Mouse (Mus musculus) embryo, embryonic 11 days (tissue): ENCODE measurements around the gene Hmces.
A peak's percentile ranks its signal among the peaks of the same experiment; 100 is the strongest.

ENCODE experiments used
- DNase-seq: peaks from one replicate; pipeline ENCODE4 v3.0.0-alpha.2; 2015

The Hmces gene

DNA sequence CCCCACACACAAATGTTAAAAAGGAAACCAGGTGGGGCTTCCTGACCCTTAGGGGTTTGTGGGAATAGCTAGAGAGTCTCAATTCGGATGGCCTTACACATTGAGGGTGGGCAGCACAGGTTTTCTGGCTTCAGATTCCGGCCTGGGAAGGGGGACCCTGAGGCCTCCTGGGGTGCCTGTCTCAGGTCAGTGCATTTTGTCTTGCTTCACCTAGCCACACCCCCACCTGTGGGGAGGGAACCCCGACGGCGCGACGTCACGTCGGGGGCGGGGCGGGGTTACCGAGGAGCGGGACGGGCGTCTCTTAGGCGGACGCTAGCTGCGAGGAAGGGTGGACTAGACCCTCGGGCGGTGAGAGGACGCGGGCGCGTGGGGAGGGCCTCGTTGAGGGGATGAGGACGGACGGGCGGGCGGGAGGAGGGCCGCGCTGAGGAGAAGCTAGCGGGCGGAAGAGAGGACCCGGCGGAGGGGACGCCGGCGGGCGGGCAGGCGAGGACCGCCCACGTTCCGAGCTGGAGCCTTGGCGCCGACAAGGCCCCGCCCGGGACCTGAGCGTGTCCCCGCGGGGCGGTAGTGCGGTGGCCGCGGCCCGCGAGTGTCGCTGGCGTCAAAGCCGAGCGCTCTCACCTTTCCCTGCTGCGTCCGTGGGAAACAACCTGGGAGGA, at the start of gene Hmces:
Hmces (plus strand) TSS at position 275 of the 665 bp plus-strand sequence.
- peak; percentile 87 for DNase-seq

DNA sequence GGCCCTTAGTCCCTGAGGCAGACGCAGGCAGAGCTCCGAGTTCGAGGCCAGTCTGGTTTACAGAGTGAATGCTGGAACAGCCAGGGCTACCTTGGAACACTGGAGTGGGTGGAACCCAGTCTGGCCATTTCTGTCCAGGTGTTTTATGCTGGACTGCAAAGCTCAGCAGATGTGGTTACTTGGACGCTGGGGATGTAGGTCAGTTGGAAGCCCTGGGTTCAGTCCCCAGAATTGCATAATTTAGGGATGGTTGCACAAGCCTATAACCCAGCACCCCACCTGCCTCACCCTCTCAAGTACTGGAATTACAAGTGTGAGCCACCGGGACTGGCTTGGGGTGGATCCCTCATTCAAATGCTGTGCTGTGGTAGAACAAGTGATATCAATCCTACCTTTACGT, 47.5 kb upstream of the Hmces start:
- DNase-seq, result no peak

DNA sequence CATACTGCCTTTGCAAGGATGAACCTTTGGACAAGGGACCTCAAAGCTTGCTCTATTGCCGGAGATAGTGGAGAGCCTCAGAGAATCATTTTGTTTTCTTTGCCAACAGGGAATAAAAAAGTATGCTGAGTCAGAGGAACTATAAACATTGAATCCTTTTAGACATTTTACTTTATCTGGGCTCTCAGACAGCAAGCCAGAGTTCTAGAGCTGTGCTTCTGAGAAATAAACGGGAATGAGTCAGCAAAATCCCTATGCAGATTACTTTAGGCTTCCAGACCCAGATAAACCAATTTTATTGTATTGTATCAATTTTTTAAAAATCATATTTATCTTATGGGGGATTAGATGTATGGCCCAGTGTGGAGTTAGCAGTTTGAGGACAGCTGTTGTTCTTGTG, 46.5 kb upstream of the Hmces start:
- no peak for DNase-seq

DNA sequence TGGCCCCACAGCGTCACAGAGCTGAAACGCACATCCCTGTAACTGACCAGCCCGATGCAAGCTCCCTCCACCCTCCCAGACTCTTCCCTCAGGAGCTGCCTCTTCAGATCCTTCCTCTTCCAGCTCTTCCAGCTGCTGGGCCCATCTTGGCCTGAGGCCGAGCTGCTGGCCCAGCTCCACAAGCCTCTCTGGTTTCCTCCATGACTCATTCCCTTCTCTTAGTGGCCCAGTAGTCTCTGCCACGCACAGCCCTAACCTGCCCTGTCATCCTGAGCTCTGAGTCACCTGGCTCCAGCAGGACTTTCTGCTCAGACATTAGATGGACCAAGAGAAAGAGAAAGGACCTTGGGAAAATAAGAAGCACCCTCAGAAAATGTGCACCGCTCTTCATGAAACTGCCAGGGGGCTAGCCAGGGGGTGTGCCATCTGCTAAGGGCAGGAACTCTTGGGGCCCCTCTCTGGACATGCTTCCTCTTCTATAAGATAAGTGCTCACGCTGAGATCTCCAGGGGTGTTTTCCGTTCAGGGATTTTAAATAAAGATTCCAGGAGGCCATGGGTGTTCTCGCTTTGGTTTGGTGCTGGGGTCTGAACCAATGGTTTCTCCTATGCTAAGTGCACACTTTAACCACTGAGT, 44.7 kb upstream of the Hmces start:
- no peak for DNase-seq

DNA sequence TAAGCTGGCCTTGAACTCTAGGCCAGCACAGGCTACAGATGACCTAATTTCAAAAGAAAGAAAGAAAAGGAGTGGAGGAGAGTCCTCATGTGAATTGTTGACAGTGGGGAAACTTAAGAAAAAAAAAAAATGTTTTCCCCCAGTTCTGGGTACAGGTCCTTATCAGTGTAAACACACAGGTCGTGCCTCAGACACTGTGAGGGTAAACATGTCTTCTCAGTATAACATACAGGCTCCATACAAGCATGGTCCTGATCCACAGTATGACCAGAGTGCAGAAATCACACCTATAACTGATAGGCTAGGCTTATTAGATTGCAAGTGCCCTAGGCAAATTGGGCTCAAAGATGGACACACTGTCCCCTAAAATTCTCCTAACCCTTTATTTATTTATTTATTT, 43.3 kb upstream of the Hmces start:
- no peak for DNase-seq

DNA sequence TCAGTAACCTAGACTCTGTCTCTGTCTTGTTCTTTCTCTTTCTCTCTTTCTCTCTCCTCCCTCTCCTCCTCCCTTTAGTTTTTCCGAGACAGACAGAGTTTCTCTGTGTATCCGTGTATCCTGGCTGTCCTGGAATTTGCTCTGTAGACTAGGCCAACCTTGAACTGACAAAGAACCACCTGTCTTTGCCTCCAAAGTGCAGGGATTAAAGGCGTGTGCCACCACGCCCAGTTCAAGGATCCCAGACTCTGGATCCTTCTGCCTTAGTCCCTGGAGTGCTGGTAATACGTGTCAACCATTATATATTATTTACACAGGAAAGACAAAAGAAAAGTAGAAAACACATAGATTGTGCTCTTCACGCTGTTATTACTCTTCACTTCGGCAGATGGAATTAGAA, 42.5 kb upstream of the Hmces start:
- no peak for DNase-seq

DNA sequence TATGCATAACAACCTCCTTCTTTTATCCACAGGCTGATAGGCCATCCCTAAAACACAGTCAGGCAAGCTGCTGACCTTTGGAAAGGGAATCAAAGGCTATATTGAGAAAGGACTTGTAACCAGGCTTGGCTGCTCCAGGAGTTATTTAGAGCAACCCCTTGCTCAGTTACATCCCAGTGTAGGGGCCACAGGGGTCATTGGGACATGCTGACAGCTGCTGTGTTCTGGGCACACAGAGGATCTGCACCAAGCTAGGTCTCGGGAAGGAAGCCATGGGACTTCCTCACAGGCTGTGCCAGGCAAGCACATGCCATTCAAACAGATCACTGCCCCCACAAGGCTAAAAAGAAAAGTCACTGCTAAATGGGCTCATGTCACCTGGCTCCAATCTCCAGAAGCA, 40.6 kb upstream of the Hmces start:
- DNase-seq, result no peak

DNA sequence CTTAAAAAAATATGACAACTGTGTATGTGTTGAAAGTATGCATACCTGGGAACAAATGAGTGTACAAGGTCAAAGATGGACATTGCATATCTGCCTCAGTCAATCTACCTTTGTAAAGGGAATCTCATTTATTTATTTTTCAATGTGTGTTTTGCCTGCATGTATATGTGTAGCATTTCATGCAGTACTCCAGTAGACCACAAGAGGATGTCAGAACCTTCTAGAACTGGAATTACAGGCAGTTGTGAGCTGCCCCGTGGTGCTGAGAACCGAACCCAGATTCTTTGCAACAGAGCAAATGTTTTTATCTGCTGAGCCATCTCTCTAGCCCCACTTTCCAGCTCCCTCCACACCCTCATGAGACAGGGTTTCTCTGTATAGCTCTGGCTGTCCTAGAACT, 39.8 kb upstream of the Hmces start:
- DNase-seq, result no peak

DNA sequence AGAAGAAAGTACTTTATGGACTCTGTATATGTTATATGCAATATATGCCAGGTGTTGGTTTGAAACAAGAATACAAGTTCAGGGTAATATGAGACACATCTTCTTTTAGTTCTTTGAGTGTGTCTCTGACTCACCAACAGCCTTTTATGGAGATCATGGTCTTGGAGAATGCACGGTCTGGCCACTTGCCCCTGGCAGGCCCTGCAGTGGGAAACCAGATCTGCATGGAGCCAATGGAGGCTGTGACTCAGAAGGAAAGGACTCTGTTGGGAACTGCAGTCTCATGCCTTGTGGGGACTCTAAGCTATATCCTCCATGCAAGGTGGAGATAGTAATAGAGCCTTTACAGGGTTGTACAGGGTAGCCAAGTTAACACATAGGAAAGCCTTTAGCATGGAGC, 38.7 kb upstream of the Hmces start:
- no peak for DNase-seq

DNA sequence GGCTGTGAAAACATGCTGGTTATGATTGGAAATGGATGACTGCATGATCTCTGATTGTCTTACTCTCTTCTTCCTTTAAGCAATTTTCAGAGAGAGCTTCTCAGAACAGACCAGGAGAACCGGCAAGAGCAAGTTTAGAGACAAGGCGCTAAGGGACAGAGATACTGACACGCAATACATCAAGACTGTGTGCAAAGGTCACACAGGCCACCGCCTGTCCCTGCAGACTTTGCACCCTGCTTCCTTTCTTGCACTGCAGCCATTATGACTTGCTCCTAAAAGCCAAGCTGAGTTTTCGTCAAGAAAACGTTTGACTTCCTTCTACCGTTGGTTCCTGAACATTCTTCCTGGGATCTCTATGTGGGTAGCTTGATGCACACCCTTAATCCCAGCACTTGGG, 38.2 kb upstream of the Hmces start:
- no peak for DNase-seq

DNA sequence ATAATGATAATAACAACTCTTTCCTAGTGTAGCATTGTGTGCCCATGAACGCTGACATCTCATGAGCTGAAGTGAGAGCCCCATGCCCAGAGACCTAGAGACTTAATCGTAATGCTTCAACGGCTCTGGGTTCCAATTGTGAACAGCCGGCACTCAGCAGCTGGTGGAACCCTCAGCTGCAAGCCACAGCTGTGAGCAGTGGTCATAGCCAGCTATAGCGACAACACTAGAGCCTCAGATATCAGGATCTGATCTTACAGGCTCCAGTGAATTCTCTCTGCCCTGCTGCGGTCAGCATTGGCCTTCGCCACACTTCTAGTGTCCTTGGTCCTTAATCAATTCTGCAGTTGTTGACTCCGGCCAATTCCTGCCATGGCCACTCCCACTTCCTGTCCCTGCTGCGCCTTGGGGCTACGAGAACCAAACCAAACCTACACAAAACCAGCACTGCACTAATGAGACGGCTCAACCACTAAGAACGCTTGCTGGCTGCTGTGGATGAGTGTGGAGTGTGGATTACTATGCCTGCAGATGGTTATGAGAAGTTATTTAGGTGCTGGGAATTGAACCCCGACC, 37.6 kb upstream of the Hmces start:
- peak; percentile 25 for DNase-seq

DNA sequence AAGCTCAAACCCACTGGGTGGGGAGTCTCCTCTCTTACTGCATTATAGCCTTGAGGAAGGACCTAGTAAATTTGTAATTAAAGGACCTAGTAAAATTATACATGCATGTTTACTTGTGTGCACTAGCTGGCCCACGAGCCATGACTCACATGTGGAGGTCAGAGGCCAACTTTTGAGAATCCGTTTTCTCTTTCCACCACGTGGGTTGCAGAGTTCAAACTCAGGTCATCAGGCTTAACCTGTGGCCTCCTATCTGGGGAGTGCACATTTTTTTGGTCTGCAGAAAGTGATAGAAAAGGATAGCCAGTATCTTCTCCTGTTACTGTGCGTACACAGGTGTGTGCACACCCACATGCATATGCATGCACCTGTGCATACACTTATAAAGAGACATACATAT, 34.7 kb upstream of the Hmces start:
- DNase-seq, result peak; percentile 10

DNA sequence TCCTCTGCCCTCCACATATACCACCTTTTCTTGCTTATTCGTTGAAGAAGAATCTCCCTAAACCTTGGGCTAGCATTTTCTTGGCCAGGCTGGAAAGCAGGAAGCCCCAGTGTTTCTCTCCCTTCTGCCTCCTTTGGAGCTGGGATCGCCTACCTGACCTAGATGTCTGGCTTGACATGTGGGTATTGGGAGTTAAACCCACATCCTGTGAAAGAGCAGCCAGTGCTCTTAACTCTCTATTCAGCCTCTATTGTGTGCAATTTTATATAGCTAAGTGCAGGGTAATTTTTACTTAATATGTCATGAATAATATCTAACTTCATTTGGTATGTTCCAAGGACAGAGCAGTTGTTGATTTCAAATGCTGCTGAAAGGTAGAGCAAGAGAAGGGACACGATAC, 34.1 kb upstream of the Hmces start:
- DNase-seq, result no peak

DNA sequence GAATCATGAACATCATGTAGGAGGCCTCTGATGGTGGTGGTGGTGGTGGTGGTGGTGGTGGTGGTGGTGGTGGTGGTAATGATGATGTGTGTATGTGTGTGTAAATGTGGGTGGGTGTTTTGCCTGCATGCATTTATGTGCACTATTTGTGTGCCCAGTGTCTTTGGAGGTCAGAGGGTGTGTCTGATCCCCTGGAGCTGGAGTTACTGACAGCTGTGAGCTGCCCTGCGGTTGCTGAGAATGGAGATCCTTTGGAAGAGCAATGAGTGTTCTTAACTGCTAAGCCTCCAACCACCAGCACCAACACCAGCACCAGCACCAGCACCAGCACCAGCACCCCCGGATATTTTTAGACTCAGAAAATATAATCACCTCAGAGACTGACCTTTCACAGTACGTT, 31.5 kb upstream of the Hmces start:
- DNase-seq, result no peak

DNA sequence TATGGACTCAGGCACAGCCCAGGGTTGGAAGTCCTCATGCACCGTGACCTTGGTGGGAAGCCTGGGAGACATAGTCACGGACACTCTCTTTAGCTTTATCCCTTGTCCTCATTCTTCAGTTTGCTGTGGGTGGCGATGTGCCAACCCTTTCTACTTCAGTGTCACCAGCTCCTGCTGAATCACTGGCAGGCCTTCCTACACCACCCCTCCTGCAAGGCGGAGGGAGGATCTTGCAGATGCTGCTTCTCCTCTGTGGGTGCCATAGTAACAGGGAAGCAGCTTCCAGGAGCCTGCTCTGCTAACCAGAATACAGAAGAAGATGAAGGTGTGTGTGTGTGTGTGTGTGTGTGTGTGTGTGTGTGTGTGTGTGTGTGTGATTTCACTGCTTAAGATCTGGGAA, 30.9 kb upstream of the Hmces start:
- no peak for DNase-seq

DNA sequence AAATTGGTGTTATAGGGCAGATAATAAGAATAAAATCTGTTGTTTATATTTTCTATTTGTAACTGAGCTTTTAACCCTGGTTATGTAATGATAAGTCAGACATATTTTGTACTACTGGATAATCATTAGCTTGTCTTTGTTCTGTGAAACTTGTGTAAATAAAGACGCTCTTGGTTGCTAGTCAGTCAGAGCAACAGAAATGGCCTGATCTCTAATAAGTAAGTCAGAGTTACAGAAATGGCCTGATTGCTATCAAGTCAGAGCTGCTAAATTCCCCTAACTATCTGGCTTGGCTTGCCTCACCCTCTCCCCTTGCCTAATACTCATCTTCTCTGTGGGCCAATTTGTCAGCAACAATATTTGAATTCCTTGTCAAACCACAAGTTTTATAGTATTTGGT, 27.0 kb upstream of the Hmces start:
- DNase-seq, result no peak

DNA sequence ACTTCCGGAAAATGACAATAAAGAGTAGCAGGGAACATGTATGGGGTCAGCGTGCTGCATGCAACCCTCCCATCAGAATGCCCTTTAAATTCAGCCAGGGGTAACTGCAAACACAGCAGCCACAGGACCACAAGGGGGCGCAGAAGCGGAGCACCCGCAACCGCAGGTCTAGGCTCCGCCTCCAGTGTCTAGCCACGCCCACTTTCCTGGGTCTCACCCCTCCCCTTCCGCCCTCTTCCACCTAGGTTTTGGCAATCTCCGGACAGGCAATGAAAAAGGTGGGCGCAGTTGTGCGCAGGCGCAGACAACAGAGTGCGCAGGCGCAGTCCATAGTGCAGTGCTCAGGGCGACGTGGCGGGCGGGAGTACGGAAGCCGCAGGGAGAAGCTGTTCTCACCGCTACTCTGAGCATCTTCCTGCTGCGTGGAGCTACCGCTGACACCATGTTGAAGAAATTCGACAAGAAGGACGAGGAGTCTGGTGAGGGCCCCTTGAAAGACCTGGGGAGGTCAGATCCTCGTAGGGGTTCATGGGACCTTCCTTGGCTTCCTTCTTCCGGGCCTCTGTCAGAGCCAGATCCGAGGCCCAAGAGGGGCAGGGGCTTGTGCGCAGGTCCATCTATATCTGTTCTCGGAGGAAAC, 26.0 kb upstream of the Hmces start, which contains the start of gene Copg1:
Copg1 (plus strand) TSS at position 221 of the 640 bp plus-strand sequence.
- peak; percentile 99 for DNase-seq

DNA sequence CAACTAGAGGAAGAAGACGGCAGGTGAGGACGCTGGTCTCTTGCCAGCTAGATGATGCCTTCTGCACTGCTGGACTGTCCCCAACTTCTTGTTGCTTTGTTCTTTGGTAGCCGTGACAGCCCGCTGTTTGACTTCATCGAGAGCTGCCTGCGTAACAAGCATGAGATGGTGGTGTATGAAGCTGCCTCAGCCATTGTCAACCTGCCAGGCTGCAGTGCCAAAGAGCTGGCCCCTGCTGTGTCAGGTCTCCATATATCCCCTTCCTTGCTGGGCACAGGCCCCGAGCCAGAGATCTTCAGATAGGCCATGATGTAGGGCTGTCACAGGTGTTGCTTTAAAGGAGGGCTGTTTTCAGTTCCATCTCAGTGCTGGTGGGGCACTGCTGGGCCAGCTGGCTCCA, 19.8 kb upstream of the Hmces start:
- DNase-seq, result no peak

DNA sequence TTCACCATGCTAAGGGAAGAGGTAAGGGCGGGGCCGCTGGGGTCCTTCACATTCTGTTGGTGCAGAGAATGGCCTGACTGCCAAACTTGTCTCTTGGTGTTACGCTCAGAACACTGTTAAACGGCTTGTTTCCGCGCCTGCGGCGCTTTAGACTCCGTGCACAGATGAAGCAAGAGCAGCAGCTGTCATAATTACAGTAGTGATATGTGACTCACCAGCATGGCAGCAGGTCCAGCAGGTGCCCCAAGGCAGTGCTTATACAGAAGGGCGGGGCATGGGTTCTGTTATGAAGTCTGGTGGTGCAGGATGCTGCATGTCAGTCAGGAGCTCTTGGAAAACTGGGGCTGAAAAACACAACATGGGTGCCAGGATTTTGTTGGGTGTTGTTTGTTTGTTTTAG, 15.7 kb upstream of the Hmces start:
- DNase-seq, result no peak

DNA sequence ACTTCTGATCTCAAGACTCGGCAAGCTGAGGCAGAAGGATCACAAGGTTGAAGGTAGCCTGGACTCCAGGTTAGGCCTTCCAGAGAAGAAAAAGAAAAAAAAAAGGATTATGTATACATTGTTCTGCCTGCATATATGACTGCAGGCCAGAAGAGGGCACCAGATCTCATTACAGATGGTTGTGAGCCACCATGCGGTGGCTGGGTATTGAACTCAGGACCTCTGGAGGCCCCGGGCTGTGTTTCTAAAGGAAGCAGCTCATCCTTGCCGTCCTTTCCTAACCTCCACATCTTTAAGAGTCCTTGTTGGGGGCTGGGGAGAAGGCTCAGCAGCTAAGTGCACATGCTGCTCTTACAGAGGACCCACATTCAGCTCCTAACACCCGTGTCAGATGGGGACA, 7.1 kb upstream of the Hmces start:
- peak; percentile 20 for DNase-seq

DNA sequence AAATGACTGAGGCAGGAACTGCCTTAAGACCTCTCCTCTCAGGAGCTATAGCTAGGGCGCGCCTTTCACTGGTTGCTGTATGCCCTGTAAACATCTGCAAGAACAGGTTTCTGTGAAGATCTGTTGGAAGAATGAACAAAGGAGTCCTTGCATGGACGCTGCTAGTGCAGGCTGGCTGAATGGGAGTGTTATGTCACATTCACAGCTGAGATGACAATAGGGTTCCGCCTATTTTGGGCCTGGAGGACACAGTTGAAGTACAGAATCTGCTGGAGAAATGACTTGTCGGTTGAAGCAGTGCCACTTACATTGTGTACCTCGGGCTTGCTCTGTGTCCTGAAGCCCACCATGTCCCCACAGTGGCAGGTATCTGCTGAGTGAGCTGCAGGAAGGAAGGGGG, 4.6 kb upstream of the Hmces start:
- DNase-seq, result no peak

DNA sequence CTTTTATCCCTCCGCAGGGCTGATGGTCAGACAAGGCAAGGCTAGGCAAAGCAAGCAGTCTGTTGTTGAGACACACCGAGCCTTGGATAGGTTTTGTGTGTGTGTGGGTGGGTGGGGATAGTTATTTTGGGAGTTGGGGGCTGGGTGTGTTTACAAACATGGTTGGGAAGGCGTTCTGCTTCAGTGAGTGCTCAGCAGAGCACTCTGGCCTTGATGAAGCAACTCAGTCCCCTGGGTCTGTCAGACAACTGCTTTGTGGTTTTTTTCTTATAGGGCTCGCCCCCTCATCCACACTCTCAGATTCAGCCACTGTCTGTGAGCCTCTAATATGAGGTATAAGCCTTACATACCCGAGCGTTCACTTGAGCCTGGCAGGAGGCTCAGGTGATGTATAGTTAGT, 2.2 kb upstream of the Hmces start:
- no peak for DNase-seq

DNA sequence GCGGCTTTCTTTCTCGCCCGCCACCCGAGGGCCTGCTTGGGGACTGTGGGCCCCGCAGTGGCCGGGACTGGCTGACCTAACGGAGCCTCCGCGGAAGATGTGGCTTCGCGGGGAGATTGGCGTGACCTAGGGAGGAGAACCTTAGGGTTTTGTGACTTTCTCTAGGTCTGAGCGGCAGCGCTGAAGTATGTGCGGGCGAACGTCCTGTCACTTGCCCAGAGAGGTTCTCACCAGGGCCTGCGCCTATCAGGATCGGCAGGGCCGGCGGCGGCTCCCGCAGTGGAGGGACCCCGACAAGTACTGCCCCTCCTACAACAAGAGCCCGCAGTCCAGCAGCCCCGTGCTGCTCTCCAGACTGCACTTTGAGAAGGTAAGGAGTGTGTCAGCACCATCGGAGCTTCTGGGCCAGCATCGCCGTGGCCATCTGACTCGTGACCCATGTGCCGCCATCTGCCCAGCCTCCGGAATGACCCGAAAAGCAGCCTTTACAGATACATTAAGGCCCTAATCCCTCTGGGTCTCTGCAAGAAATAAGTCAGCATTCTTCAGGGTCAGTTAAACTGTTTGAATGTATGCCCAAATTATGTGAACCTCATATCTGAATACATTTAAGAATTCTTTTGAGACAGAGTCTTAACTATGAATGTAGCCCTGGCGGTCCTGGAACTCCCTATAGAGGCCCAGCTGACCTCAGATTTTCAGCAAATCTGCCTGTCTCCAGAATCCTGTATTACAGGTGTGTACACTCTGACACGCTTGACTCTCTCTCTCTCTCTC, 779 bp downstream of the Hmces start:
- peak; percentile 59 for DNase-seq
